Mouse (Mus musculus): ENCODE measurements at regions not wholly inside any gene's neighbourhood (a gene's known extent, or its start where the extent isn't known, plus 50 kb on each side); places are given as distances from the start of the nearest gene placed in this dataset.

DNA sequence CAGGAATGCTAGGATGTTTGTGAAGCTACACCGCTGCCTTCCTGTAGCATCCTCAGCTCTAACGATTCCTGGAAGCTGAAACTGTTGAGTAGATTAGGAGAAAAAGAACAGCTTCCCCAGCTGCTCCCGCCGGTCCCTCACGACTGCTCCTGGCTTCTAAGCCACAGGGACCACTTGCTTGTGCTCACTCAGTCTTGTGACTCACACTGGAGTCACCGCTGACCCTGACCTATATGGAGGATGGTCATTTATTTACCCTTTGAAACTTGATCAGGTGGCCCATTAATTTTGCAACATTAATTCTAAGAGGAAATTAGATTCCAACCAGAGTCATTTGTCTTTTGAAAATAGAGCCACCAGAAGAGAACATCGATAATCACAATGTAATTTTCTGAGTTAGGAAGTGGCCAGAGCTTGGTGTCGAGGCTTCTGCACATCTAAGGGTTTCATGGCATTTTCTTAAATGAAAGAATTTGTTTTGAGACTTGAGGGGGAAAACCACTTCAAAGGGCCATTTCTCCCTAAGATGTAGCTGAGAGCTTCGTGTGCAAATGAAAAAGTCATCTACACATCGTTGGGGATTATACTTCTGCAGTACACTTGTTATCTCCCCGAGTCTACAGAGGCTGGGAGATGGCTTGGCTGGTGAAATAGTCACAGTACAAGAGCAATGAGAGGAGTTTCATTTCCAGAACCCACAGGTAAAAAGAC, 153.8 kb upstream of the Runx1 start:
- no peak overlapping the region for H3K27ac ChIP-seq (ENCODE audit: control insufficient read depth, insufficient read depth, low read length)
- H3K4me1 ChIP-seq (replicated peaks; ENCODE audit: control insufficient read depth, insufficient read depth, low read length): peaks cover 10% of the 10 kb centered on the region
- 47% methylated on average over 11 of the region's 11 CpGs for WGBS
- TF ChIP-seq CTCF (IDR thresholded peaks at IDR 0.05; ENCODE audit: borderline replicate concordance, control insufficient read depth, extremely low read depth, insufficient read depth, low read length, poor library complexity) (no peak), POLR2A (IDR thresholded peaks at IDR 0.05; ENCODE audit: control insufficient read depth, extremely low read depth, insufficient read depth, low read length, poor library complexity) (no peak)
- DNase-seq: no peak
- no peak overlapping the region for H3K4me3 ChIP-seq (ENCODE audit: control insufficient read depth, insufficient read depth, low read length)
- H3K36me3 ChIP-seq (ENCODE audit: control insufficient read depth, insufficient read depth, low read length): no peaks in the 10 kb centered on the region
- H3K27me3 ChIP-seq (ENCODE audit: control insufficient read depth, insufficient read depth, low read length): no peaks in the 10 kb centered on the region

DNA sequence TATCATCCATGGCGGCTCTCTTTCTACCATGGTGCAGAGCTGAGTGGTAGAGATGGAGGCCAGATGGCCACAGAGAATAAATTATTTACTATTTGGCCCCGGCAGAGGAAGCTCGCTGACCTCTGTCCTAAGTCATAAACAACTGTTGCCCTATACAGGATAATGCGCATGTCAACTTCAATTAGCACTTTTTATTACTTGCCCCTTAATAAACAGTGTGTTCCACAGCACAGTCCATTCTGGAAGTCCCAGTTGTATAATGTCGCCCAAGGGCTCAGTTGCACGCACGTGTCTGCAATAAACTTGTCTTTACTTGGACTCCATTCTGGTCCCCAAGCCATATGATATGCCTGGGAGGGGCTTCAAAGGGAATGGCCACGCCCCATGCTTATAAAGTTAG, 150.1 kb upstream of the Runx1 start:
- peaks cover 10% of the 10 kb centered on the region for H3K4me1 ChIP-seq (replicated peaks; ENCODE audit: control insufficient read depth, insufficient read depth, low read length)
- 98% methylated on average over 8 of the region's 8 CpGs for WGBS
- H3K27me3 ChIP-seq (ENCODE audit: control insufficient read depth, insufficient read depth, low read length): no peaks in the 10 kb centered on the region
- DNase-seq: no peak
- H3K27ac ChIP-seq (ENCODE audit: control insufficient read depth, insufficient read depth, low read length): no peak overlapping the region
- H3K4me3 ChIP-seq (ENCODE audit: control insufficient read depth, insufficient read depth, low read length): no peak overlapping the region
- no peaks in the 10 kb centered on the region for H3K36me3 ChIP-seq (ENCODE audit: control insufficient read depth, insufficient read depth, low read length)
- TF ChIP-seq CTCF (IDR thresholded peaks at IDR 0.05; ENCODE audit: borderline replicate concordance, control insufficient read depth, extremely low read depth, insufficient read depth, low read length, poor library complexity) (no peak), POLR2A (IDR thresholded peaks at IDR 0.05; ENCODE audit: control insufficient read depth, extremely low read depth, insufficient read depth, low read length, poor library complexity) (no peak)

DNA sequence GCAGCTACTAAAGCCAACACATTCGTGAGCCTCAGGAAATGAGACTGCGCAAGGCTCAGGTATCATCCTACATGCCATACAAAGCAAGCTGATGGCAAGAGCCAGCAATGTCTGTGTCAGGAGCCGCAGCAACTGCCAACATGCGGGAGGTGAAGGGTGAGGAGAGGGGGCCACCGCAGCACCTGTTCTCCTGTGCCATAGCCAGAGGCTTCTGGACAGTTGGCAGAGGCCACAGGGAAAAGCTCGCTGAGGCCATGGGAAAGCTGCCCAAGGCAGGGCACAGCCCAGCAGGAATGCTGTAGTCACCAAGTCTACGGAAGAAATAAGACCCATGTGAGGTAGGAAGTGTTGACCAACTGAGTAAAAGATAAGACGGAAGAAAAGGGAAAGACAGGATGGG, 149.1 kb upstream of the Runx1 start:
- peaks cover 6% of the 10 kb centered on the region for H3K4me1 ChIP-seq (replicated peaks; ENCODE audit: control insufficient read depth, insufficient read depth, low read length)
- H3K4me3 ChIP-seq (ENCODE audit: control insufficient read depth, insufficient read depth, low read length): no peak overlapping the region
- H3K27ac ChIP-seq (ENCODE audit: control insufficient read depth, insufficient read depth, low read length): no peak overlapping the region
- WGBS: 92% methylated on average over 8 of the region's 8 CpGs
- H3K36me3 ChIP-seq (ENCODE audit: control insufficient read depth, insufficient read depth, low read length): no peaks in the 10 kb centered on the region
- TF ChIP-seq CTCF (IDR thresholded peaks at IDR 0.05; ENCODE audit: borderline replicate concordance, control insufficient read depth, extremely low read depth, insufficient read depth, low read length, poor library complexity) (no peak), POLR2A (IDR thresholded peaks at IDR 0.05; ENCODE audit: control insufficient read depth, extremely low read depth, insufficient read depth, low read length, poor library complexity) (no peak)
- DNase-seq: no peak
- H3K27me3 ChIP-seq (ENCODE audit: control insufficient read depth, insufficient read depth, low read length): no peaks in the 10 kb centered on the region

DNA sequence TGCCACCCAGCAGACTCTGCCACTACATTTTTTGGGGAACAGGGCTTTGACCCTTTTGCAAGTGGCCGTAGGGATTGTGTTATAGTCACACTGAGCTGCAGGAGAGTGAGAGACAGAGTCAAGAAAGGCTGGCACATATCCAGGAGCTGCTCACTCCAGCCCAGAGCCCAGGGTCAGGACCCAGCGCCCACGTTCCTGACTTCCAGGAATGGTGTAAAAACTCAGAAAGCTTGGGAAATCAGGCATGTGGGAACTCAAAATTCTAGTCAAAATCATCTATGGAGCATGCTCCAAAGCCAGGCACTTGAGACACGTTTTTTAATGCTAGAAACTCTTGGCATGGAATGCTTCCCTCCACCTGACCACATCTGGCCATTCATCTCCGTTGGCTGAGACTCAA, 146.7 kb upstream of the Runx1 start:
- TF ChIP-seq POLR2A (IDR thresholded peaks at IDR 0.05; ENCODE audit: control insufficient read depth, extremely low read depth, insufficient read depth, low read length, poor library complexity) (no peak), CTCF (IDR thresholded peaks at IDR 0.05; ENCODE audit: borderline replicate concordance, control insufficient read depth, extremely low read depth, insufficient read depth, low read length, poor library complexity) (no peak)
- DNase-seq: no peak
- H3K27ac ChIP-seq (ENCODE audit: control insufficient read depth, insufficient read depth, low read length): no peak overlapping the region
- no peaks in the 10 kb centered on the region for H3K36me3 ChIP-seq (ENCODE audit: control insufficient read depth, insufficient read depth, low read length)
- no peaks in the 10 kb centered on the region for H3K4me1 ChIP-seq (replicated peaks; ENCODE audit: control insufficient read depth, insufficient read depth, low read length)
- no peak overlapping the region for H3K4me3 ChIP-seq (ENCODE audit: control insufficient read depth, insufficient read depth, low read length)
- H3K27me3 ChIP-seq (ENCODE audit: control insufficient read depth, insufficient read depth, low read length): no peaks in the 10 kb centered on the region
- WGBS: 91% methylated on average over 5 of the region's 5 CpGs

DNA sequence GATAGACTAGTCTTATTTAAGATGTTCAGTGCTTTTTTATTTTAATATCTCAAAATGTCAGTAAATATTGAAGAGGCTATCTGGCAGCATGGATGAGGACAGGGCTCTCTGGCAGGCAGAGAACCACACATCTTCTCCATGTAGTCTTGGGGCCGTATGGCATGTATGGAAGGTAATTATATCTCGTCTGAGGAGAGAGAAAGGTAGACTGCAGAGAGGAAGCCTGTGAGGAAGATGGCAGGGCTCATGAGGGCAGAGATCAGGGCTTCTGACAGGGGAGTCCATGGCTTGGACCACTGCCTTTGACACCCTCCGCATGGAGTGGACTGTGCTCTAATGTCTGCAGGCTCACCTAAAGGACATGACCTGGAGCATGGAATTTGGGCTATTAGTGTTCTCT, 146.0 kb upstream of the Runx1 start:
- TF ChIP-seq CTCF (IDR thresholded peaks at IDR 0.05; ENCODE audit: borderline replicate concordance, control insufficient read depth, extremely low read depth, insufficient read depth, low read length, poor library complexity) (no peak), POLR2A (IDR thresholded peaks at IDR 0.05; ENCODE audit: control insufficient read depth, extremely low read depth, insufficient read depth, low read length, poor library complexity) (no peak)
- no peaks in the 10 kb centered on the region for H3K27me3 ChIP-seq (ENCODE audit: control insufficient read depth, insufficient read depth, low read length)
- H3K27ac ChIP-seq (ENCODE audit: control insufficient read depth, insufficient read depth, low read length): no peak overlapping the region
- 92% methylated on average over 3 of the region's 3 CpGs for WGBS
- H3K4me3 ChIP-seq (ENCODE audit: control insufficient read depth, insufficient read depth, low read length): no peak overlapping the region
- DNase-seq: no peak
- H3K4me1 ChIP-seq (replicated peaks; ENCODE audit: control insufficient read depth, insufficient read depth, low read length): no peaks in the 10 kb centered on the region
- H3K36me3 ChIP-seq (ENCODE audit: control insufficient read depth, insufficient read depth, low read length): no peaks in the 10 kb centered on the region

DNA sequence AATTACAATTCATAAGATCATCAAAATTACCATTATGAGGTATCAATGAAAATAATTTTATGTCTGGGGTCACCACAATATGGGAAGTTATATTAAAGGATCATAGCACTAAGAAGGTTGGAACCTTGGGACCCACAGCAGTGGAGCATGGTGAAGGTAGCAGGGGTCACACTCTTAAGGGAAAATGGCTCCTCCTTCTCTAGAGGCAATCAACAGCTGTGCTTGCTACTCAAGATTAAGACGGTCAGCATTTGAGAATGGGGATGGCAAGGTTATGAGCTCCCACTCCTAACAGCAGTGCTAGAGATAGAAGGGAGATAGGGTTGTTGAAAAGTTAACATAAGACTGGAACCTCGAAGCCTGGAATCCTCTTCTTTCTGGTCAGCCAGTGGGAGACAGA, 144.6 kb upstream of the Runx1 start:
- Histone ChIP-seq H3K4me3 (ENCODE audit: control insufficient read depth, insufficient read depth, low read length) (no peak overlapping the region), H3K27ac (ENCODE audit: control insufficient read depth, insufficient read depth, low read length) (no peak overlapping the region), H3K27me3 (ENCODE audit: control insufficient read depth, insufficient read depth, low read length) (no peaks in the 10 kb centered on the region), H3K4me1 (replicated peaks; ENCODE audit: control insufficient read depth, insufficient read depth, low read length) (no peaks in the 10 kb centered on the region), H3K36me3 (ENCODE audit: control insufficient read depth, insufficient read depth, low read length) (no peaks in the 10 kb centered on the region)
- WGBS: 96% methylated on average over 2 of the region's 2 CpGs
- DNase-seq: no peak
- TF ChIP-seq POLR2A (IDR thresholded peaks at IDR 0.05; ENCODE audit: control insufficient read depth, extremely low read depth, insufficient read depth, low read length, poor library complexity) (no peak), CTCF (IDR thresholded peaks at IDR 0.05; ENCODE audit: borderline replicate concordance, control insufficient read depth, extremely low read depth, insufficient read depth, low read length, poor library complexity) (no peak)

DNA sequence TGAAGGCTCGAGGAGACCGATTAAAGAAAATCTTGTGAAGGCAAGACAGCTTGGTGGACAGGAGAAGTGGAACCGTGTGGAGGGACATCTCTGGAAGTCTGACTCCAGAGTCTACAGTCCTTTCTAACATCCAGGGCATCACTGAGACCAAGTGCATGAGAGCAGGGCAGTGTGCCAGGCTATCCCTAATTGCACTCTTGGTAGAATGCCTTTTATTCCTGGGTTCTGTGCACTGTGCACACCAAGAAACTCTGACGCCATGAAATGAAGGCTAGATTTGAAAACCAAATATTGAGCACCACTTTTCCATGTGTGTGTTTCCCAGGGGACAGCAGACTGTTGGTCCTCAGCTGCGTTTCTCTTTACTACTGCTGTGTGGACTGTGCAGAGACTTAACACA, 143.1 kb upstream of the Runx1 start:
- WGBS: 98% methylated on average over 5 of the region's 5 CpGs
- Histone ChIP-seq H3K36me3 (ENCODE audit: control insufficient read depth, insufficient read depth, low read length) (no peaks in the 10 kb centered on the region), H3K27ac (ENCODE audit: control insufficient read depth, insufficient read depth, low read length) (no peak overlapping the region), H3K4me1 (replicated peaks; ENCODE audit: control insufficient read depth, insufficient read depth, low read length) (no peaks in the 10 kb centered on the region), H3K4me3 (ENCODE audit: control insufficient read depth, insufficient read depth, low read length) (no peak overlapping the region), H3K27me3 (ENCODE audit: control insufficient read depth, insufficient read depth, low read length) (no peaks in the 10 kb centered on the region)
- no peak for TF ChIP-seq POLR2A (IDR thresholded peaks at IDR 0.05; ENCODE audit: control insufficient read depth, extremely low read depth, insufficient read depth, low read length, poor library complexity)
- TF ChIP-seq CTCF (IDR thresholded peaks at IDR 0.05; ENCODE audit: borderline replicate concordance, control insufficient read depth, extremely low read depth, insufficient read depth, low read length, poor library complexity): no peak
- no peak for DNase-seq
